Mouse (Mus musculus) brown adipose tissue, adult 24 weeks (tissue): Measurements from ENCODE around the gene Sos2. TPM values are rescaled to one million over a fixed set of nuclear protein-coding genes. Genes with fewer than 3 reads are reported as not detected.

Experiments
- polyA plus RNA-seq: library from polyadenylated mRNA; stranded (reverse); fragments of >200 nt; gene quantifications from 2 replicates; pipeline ENCODE4 v1.2.4, GENCODE M21; 2012; ENCODE audit not compliant: missing spikeins, insufficient read depth, insufficient read length

The Sos2 gene
- polyA plus RNA-seq, 1 experiment = 29.5 TPM

Other genes with a start within 250 kb of the Sos2 start
- gene Vcpkmt, start 98.8 kb downstream of the Sos2 start, polyA plus RNA-seq = 4.1 and 5.2 TPM in 2 replicates
- gene L2hgdh, start 43.0 kb upstream of the Sos2 start, polyA plus RNA-seq = 17.0 and 17.7 TPM in 2 replicates
- gene Atp5s, start 43.1 kb upstream of the Sos2 start, polyA plus RNA-seq = 27.5 and 41.6 TPM in 2 replicates
- gene Cdkl1, start 109.4 kb upstream of the Sos2 start, polyA plus RNA-seq = not detected in 2 replicates
- gene Atl1, start 210.8 kb upstream of the Sos2 start, polyA plus RNA-seq = 0.95 and 2.3 TPM in 2 replicates
- 12.0 and 12.3 TPM in 2 replicates for gene Map4k5, start 211.3 kb upstream of the Sos2 start, polyA plus RNA-seq